Mouse (Mus musculus): Measurements from ENCODE around the gene Appl2.

Appl2 gene

DNA sequence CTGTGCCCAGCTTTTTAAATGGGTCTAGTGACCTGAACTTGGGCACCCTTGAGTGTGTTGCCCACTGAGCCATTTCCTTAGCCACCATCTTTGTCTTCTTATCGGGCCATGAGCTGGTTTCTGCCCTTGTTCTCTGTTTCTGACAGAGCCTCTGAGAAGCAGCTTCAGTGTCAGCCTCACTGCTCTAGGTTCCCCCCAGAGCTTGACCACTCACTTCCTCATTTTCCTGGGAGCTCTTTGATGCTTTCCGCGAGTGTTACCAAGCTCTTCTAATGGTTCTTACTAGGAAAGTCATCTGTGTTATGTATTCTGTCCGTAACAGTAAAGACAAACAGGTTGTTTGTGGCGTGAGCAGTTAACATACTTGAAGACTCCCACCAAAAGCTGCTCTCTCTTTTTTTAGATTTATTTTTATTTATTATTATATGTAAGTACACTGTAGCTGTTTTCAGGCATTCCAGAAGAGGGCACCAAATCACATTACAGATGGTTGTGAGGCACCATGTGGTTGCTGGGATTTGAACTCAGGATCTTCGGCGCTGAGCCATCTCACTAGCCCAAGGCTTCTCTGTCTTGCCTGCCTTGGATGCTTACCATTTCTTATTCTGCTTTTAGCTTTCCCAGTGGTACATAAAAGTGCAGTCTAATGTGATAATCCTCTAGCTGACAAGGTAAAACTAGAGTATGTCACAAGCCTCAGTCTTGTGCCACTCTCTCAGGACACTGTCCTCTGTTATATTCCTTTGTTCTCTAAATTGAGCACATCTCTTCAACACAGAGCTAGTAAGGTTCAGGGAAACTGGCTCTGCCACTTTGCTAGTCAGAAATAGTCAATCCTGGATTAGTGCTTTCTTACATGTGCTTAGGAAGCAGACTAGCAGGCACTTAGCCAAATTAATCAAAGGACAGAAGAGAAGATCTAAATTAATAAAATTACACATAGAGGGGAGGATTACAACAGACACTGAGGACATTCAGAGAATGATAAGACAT is 82.8 kb downstream of the Appl2 start:
- DNase-seq (ENCODE audit: low read depth, low spot score) = no peak

GRCm38 (mm10) chr10:83563005-83563404 is 85.5 kb downstream of the Appl2 start:
- no peak for DNase-seq (ENCODE audit: low read depth, low spot score)
